Mouse (Mus musculus) 416B (cell line): ENCODE data around the gene Gm49337.
A peak's percentile ranks its signal among the peaks of the same experiment; 100 is the strongest.
"Not testable (repeated sequence)": the region's sequence is repeated elsewhere in the genome, so short reads cannot be mapped to it uniquely, and the experiment has no call there.

Source experiments
- DNase-seq: peaks from one replicate; pipeline ENCODE4 v3.0.0; 2011; ENCODE audit warnings: low read depth

The Gm49337 gene

DNA sequence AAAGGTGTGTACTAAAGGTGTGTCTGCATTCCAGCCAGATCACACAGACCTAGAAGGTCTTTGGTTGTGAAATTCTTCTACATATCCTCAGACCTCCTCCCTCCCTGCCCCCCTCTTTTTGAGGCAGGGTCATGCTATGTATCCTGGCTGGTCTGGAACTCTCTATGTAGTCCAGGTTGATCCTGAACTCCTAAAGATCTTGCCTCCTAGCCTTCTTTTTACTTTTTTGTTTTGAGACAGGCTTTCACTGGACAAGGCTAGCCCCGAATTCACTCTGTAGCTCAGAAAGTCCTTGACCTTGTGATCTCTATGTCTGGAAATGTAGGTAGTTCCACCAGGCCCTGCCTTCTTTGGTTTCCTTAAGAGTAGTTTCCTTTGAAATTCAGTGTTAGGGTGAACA is 35.7 kb downstream of the Gm49337 start:
- DNase-seq: no peak

- no peak for DNase-seq
Observed at GRCm38 (mm10) chr4:116215895-116216605, 42.9 kb downstream of the Gm49337 start.

GRCm38 (mm10) chr4:116217046-116217445 is 43.9 kb downstream of the Gm49337 start:
- DNase-seq: no peak

- DNase-seq: not testable (repeated sequence)
Observed at GRCm38 (mm10) chr4:116217661-116218060, 44.5 kb downstream of the Gm49337 start.

GRCm38 (mm10) chr4:116219056-116219455 is 45.9 kb downstream of the Gm49337 start:
- no peak for DNase-seq

DNA sequence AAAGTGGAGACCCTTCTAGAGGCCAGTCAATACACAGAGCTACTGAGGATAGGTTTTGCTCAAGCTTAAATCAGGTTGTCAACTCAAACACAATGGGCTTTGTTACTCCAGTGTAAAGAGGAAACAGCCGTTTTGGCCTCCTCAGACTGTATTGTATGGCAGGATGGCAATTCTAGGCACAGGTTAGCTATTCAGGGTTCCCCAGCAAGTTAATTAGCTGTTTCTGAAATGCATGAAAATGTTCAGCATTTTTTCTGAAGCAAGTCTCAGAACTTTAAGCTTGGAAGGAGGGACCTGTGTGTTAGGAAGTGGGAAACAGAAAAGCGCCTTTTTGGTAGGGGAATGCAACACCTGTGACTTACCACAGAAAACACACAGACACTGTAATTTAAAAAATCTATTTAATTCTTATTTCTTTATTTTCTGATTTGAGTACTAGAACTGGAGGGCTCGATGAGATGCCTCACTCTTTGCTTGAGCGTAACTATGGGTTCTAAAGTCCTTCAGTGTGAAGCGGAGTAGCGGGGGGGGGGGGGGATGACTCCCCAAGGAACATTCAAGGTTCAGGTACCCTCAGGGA is 47.0 kb downstream of the Gm49337 start:
- DNase-seq: no peak

- no peak for DNase-seq
Observed at GRCm38 (mm10) chr4:116220780-116221139, 47.6 kb downstream of the Gm49337 start.

GRCm38 (mm10) chr4:116221140-116221851 is 48.1 kb downstream of the Gm49337 start, which contains the start of gene Pik3r3:
TSS of gene Pik3r3 (plus strand) at chr4:116221618.
- DNase-seq: peak; percentile 98

- peak; percentile 14 for DNase-seq
Observed at GRCm38 (mm10) chr4:116221996-116222842, 49.0 kb downstream of the Gm49337 start.

DNA sequence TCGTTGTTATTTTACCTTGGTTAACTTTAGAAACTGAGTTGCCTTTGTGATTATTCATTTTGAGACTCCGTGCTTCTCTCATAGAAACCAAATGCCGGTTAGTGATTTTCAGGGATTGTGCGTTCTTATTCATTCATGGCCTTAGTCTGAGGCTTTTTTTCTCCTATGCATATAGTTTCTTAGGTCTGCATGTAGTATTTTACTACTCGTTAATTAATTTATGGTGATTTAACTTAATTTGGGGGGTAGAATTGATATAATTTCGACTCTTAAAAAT is 49.6 kb downstream of the Gm49337 start:
- no peak for DNase-seq

- no peak for DNase-seq
Observed at GRCm38 (mm10) chr4:116243377-116243776, 70.2 kb downstream of the Gm49337 start.

DNA sequence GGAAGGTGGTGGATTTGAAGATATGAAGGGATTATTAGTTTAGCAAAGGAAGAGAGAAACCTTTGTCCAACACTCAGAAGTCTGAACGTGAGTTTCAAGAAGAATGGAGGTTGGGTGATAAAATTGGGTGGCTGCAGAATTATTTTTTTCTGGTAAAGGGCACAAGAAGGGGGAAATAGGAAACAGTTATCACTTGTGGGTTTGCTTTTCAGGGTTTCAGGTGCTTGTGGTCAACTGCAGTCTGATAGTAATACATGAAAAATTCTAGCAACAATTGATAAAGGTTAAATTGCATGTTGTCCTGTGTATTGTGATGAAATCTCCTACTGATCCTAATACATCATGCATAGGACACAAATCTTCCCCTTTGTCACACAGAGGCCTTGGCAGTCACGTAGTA is 71.1 kb downstream of the Gm49337 start:
- no peak for DNase-seq

DNA sequence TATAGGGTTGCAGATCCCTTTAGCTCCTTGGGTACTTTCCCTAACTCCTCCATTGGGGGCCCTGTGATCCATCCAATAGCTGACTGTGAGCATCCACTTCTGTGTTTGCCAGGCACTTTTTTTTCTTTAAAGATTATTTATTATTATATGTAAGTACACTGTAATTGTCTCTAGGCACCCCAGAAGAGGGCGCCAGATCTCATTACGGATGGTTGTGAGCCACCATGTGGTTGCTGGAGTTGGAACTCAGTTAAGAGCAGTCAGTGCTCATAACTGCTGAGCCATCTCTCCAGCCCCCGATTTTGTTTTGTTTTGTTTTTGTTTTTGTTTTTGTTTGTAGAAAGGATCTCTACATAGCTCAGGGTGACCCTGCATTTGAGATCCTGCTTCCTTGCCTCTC is 72.7 kb downstream of the Gm49337 start:
- DNase-seq: peak; percentile 76

DNA sequence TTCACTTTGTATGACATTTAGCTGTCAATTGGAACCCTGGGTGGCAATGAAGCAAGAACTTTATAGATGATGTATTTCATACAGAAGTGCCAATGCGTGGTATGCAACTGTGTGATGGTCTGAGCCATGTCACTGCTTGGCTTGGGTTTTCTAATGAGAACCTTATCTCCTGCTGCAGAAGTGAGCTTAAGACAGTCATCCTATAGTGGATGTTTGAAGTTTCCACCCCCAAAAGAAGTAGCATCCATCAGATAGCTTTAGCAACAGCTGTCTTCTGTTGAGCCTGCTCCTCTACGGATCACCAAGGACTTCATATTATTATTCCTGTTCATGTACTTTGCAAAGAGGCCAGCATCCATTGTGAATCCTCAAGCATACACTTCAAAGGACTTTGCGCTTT is 76.8 kb downstream of the Gm49337 start:
- no peak for DNase-seq

DNA sequence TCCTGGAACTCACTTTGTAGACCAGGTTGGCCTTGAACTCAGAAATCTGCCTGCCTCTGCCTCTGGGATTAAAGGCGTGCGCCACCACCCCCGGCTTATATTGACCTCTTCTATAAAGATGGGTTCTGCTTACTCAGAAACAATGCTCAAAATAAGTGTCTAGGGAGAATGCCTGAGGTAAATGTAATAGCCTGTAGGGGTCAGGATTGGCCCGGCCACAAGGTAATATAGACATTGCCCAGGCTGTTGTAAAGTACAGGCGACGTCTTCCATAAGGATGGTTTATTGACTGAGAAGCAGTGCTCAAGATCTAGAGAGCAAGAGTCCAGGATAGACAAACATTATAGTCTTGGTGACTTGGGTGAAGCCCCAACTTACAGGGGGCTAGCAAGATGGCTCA is 95.0 kb downstream of the Gm49337 start:
- DNase-seq: peak; percentile 30

GRCm38 (mm10) chr4:116282211-116282610 is 109.0 kb downstream of the Gm49337 start:
- peak; percentile 24 for DNase-seq

- no peak for DNase-seq
Observed at GRCm38 (mm10) chr4:116291561-116291960, 118.4 kb downstream of the Gm49337 start.

DNA sequence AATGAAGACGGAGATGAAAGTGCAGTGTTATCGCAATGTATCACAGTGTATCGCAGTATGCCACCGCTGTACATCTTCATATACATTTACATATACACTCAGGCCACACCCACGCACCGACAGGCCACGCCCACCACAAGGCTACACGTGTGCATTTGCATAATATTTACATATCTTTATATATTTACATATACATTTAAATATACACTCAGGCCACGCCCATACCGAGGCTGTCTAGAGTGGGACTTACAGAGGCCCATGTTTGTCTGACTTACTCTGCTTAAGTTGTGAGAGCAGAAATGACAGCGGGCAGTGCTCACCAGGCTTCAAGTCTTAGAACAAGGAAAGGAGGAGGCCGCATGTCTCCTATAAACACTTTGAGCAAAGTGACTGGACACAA is 120.1 kb downstream of the Gm49337 start:
- peak; percentile 16 for DNase-seq

- DNase-seq: peak; percentile 92
Observed at GRCm38 (mm10) chr4:116300878-116301355, 127.7 kb downstream of the Gm49337 start.

DNA sequence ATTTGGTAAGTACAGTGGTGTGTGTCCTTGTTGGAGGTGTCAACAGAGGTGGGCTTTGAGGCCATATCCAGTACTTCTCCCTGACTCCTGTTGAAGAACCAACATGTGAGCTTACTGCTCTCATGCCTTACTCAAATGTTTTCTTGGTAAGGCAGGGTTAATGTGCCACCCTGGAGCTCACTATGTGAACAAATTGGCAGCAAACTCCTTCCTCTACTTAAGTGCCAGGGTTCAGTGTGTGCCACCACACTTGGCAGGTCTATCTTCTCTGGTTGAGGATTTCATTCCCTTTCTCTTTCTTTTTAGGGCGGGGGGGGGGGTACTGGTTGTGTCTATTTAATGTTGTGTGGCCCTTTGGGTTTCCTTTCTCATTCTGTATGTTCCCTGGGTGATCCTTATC is 131.4 kb downstream of the Gm49337 start:
- DNase-seq: no peak

GRCm38 (mm10) chr4:116317575-116317974 is 144.4 kb downstream of the Gm49337 start:
- DNase-seq: no peak

DNA sequence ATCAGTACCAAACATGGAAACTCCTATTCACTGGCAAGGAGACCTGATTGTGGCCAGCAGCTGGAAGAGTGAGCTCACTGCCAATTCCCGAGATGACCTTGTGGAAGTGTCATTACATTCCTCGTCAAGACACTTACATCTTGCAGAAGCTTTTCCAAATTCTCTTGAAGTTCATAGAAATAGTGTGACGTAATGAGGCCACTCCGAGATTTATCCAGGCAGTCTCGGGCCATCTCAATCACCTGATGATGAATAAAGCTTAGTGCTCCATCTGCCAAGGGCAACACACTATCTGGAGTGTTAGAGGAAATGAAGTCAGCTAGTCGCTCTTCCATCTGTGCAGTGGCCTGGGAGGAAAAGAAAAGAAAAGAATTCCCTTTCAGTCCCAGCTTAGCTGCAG is 148.9 kb downstream of the Gm49337 start:
- DNase-seq: no peak
